Mouse (Mus musculus) C2C12 (cell line): Measurements from ENCODE around the gene Sass6.

ENCODE experiments used
- CEBPB ChIP-seq: IDR thresholded peaks from one replicate; pipeline ENCODE4 v1.6.1; 2011; ENCODE audit warnings: low read depth, mild to moderate bottlenecking, control low read depth, moderate library complexity
- CTCF ChIP-seq: IDR thresholded peaks from one replicate; pipeline ENCODE4 v1.5.1; 2011; ENCODE audit not compliant: control insufficient read depth, insufficient read depth, insufficient read length
- MAX ChIP-seq: IDR thresholded peaks from one replicate; pipeline ENCODE4 v1.6.1; 2011; ENCODE audit warnings: mild to moderate bottlenecking, control low read depth
- MYOD1 ChIP-seq: IDR thresholded peaks from one replicate; pipeline ENCODE4 v1.6.1; 2011; ENCODE audit warnings: low read depth; ENCODE audit not compliant: control insufficient read depth, insufficient read length
- MYOG ChIP-seq: IDR thresholded peaks from one replicate; pipeline ENCODE4 v1.6.1; 2011; ENCODE audit not compliant: control insufficient read depth, insufficient read length; ENCODE audit errors: extremely low read depth
- USF1 ChIP-seq: IDR thresholded peaks from one replicate; pipeline ENCODE4 v1.6.1; 2011; ENCODE audit warnings: low read depth, mild to moderate bottlenecking, control low read depth, moderate library complexity

DNA sequence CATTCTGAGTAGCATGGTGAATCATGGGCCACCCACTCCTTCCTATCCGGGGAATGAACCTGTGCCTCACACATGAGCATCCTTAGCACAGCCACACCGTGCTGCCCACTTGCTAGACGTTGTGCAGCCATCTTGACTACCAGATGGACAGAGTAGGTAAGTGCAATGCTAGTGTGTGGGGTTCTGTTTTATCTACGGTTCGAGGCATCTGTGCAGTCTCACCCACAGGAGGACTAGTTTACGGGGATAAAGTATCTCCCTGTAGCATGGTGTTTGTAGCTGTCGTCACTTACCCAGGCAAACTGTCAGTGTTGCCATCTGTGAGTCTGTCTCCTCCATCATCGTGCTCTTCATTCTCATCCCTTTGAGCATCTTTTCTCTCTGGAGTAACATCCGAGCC, 12.6 kb upstream of the Sass6 start:
- TF ChIP-seq CTCF (no peak), MYOG (no peak), USF1 (no peak), CEBPB (no peak), MAX (no peak), MYOD1 (no peak)
